Mouse (Mus musculus) lung, adult 2 months (tissue): Measurements from ENCODE around the gene Trmt112.

Source experiments
- CTCF ChIP-seq: fragments of 200-500 bp; IDR thresholded peaks from 2 replicates; pipeline ENCODE4 v1.5.1; 2011; ENCODE audit warnings: mild to moderate bottlenecking, low read length, control low read depth; ENCODE audit not compliant: insufficient read depth
- POLR2A ChIP-seq: fragments of 200-500 bp; IDR thresholded peaks from 2 replicates; pipeline ENCODE4 v1.6.1; 2011; ENCODE audit warnings: low read depth, mild to moderate bottlenecking, control low read depth, low read length, borderline replicate concordance; ENCODE audit errors: extremely low read depth

GRCm38 (mm10) chr19:6948186-6948585 is 38.7 kb downstream of the Trmt112 start:
- TF ChIP-seq POLR2A = no peak
- TF ChIP-seq CTCF = no peak
